Comparison of ENCODE assay signal across 16 mouse cellular contexts in the genomic region with DNA sequence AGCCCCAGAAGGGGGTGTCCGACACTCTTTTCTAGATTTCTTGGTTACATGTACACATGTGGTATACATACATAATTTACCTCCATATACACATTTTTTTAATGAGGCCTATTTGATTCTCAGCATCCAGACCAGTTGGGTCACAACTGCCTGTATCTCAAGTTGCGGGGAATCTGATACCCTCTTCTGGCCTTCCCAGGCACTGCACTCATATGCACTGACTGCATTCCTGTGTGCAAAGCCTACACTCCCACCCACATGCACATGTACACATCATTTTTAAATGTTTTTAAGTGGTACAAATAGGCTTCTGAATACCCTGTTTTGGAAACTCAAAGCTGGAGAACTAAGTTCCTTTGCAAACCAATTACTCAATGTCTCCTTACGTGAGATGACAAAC. TPM values are rescaled to one million over a fixed set of nuclear protein-coding genes. Genes with fewer than 3 reads are reported as not detected.
DNase-seq lines count a peak whose midpoint lies in the region; ATAC-seq and TF ChIP-seq lines count a peak whose summit lies in the region.
"Had no signal": no experiment of that assay in that cellular context is flagged by ENCODE, and none has a peak within 500 bp of the region (broad histone marks: within the 10 kb centered on the region; RNA-seq: fewer than 3 reads in every experiment).

No protein-coding gene starts in this region.

- H3K27me3 ChIP-seq in CH12.LX (replicated peaks): no peaks in the 10 kb centered on the region
- no peaks in the 10 kb centered on the region for H3K27me3 ChIP-seq in MEL (ENCODE audit: control insufficient read depth in 1 of 2, insufficient read depth in 2 of 2, low read length in 2 of 2)
- H3K27me3 ChIP-seq: heart, embryonic 12.5 days; neural tube, embryonic 15.5 days had no signal

- H3K4me2 ChIP-seq in CH12.LX (ENCODE audit: insufficient read depth, low read depth, poor library complexity, severe bottlenecking): no peak overlapping the region
- H3K4me2 ChIP-seq: heart, embryonic 12.5 days; kidney, embryonic 15.5 days; limb, embryonic 15.5 days; neural tube, embryonic 15.5 days had no signal

- dilution Hi-C loops in CH12.LX (cut with MboI; ENCODE audit: extremely low pct_ligation_motif_present, extremely low pct_unique_long_range_greater_than_20kb, low sequenced_read_pairs): no loop called here

- no peaks in the 10 kb centered on the region for H3K9me3 ChIP-seq in CH12.LX (replicated peaks; ENCODE audit: low read length)
- no peaks in the 10 kb centered on the region for H3K9me3 ChIP-seq in MEL (replicated peaks; ENCODE audit: insufficient read depth, low read length)
- H3K9me3 ChIP-seq: kidney, embryonic 15.5 days; limb, embryonic 15.5 days; midbrain, embryonic 10.5 days; neural tube, embryonic 15.5 days had no signal

- TF ChIP-seq CTCF in lung, adult 2 months (IDR thresholded peaks at IDR 0.05; ENCODE audit: insufficient read depth, low read length): 0 out of 2 replicates have a peak, but pooled peaks have one; percentile 7
- peak in 1 of 2 experiments; percentile 38; a peak in 2 of 4 replicates for TF ChIP-seq CTCF in CH12.LX (conservative IDR thresholded peaks at IDR 0.05 in 1 of 2, IDR thresholded peaks at IDR 0.05 in 1 of 2; ENCODE audit: low read depth in 2 of 2, low read length in 2 of 2)
- peak in 1 of 3 experiments; percentile 19; a peak in 1 of 6 replicates for TF ChIP-seq CTCF in MEL (IDR thresholded peaks at IDR 0.05 in 2 of 3, conservative IDR thresholded peaks at IDR 0.05 in 1 of 3; ENCODE audit: control insufficient read depth in 1 of 3, insufficient read depth in 1 of 3, low read depth in 2 of 3, low read length in 3 of 3, poor library complexity in 1 of 3, severe bottlenecking in 1 of 3)

- no peak overlapping the region for H3K9ac ChIP-seq in CH12.LX (ENCODE audit: insufficient read depth, low read depth)
- no peak overlapping the region for H3K9ac ChIP-seq in MEL (ENCODE audit: control insufficient read depth, low read depth, low read length, poor library complexity, severe bottlenecking)
- H3K9ac ChIP-seq: heart, embryonic 12.5 days; kidney, embryonic 15.5 days; limb, embryonic 15.5 days; neural tube, embryonic 15.5 days had no signal

- in situ Hi-C loops in CH12.LX (cut with MboI; ENCODE audit: low pct_ligation_motif_present, low pct_unique_long_range_greater_than_20kb, low sequenced_read_pairs): no loop called here

- ATAC-seq in megakaryocyte-erythroid progenitor cell, adult 5-6 weeks (replicated peaks; ENCODE audit: low FRiP score, low TSS enrichment, poor library complexity, severe bottlenecking): 0 out of 2 replicates have a peak, but pooled peaks have one; percentile 57

- WGBS in lung, adult 2 months: 83% methylated on average over 3 of the region's 3 CpGs

- H3K79me2 ChIP-seq in CH12.LX (replicated peaks; ENCODE audit: control insufficient read depth, extremely low read depth, insufficient read depth, poor library complexity, severe bottlenecking) (no peaks in the 10 kb centered on the region), MEL (ENCODE audit: control insufficient read depth, insufficient read depth, low read length, poor library complexity) (no peaks in the 10 kb centered on the region)

- no peaks in the 10 kb centered on the region for H3K4me1 ChIP-seq in lung, adult 2 months (ENCODE audit: control insufficient read depth, insufficient read depth, low read length)
- H3K4me1 ChIP-seq in CH12.LX (ENCODE audit: control insufficient read depth in 1 of 2, insufficient read depth in 2 of 2) (no peaks in the 10 kb centered on the region), MEL (ENCODE audit: control insufficient read depth in 1 of 2, insufficient read depth in 2 of 2, low read length in 2 of 2) (no peaks in the 10 kb centered on the region)
- H3K4me1 ChIP-seq: heart, embryonic 12.5 days; kidney, embryonic 15.5 days; limb, embryonic 15.5 days; midbrain, embryonic 10.5 days; neural tube, embryonic 15.5 days had no signal

- no peak overlapping the region for H3K4me3 ChIP-seq in lung, adult 2 months (replicated peaks; ENCODE audit: extremely low read depth, low read depth, low read length)
- H3K4me3 ChIP-seq in CH12.LX (replicated peaks in 1 of 3; ENCODE audit: low read depth in 2 of 3, low read length in 2 of 3, poor library complexity in 1 of 3) (no peak overlapping the region), MEL (ENCODE audit: control insufficient read depth in 1 of 2, insufficient read depth in 1 of 2, low read depth in 2 of 2, low read length in 2 of 2) (no peak overlapping the region)
- H3K4me3 ChIP-seq: heart, embryonic 12.5 days; kidney, embryonic 15.5 days; limb, embryonic 15.5 days; midbrain, embryonic 10.5 days; neural tube, embryonic 15.5 days had no signal

- no peaks in the 10 kb centered on the region for H3K36me3 ChIP-seq in CH12.LX (replicated peaks in 1 of 2; ENCODE audit: control insufficient read depth in 1 of 2, insufficient read depth in 1 of 2, low read length in 1 of 2)
- H3K36me3 ChIP-seq in MEL (ENCODE audit: control insufficient read depth in 1 of 2, insufficient read depth in 2 of 2, low read length in 2 of 2): no peaks in the 10 kb centered on the region
- H3K36me3 ChIP-seq: heart, embryonic 12.5 days; kidney, embryonic 15.5 days; limb, embryonic 15.5 days; midbrain, embryonic 10.5 days; neural tube, embryonic 15.5 days had no signal

- DNase-seq in lung, adult 2 months: no peak
- DNase-seq in lung, adult 18-20 months: no peak
- DNase-seq in CH12.LX (ENCODE audit: extremely low read depth): no peak
- DNase-seq in MEL (ENCODE audit: low read depth, low spot score): peak; percentile 5
- no peak for DNase-seq in embryo, embryonic 11 days
- DNase-seq in neural tube, embryonic 10.5 days (ENCODE audit: extremely low spot score, low spot score): no peak
- DNase-seq: cerebellum, adult 11 months; cerebellum, postnatal 36 days; gastrocnemius, postnatal 14 days; heart, postnatal 36 days had no signal

- TF ChIP-seq RAD21 in CH12.LX (IDR thresholded peaks at IDR 0.05; ENCODE audit: low read depth, low read length): peak; percentile 21
- TF ChIP-seq RAD21 in MEL (IDR thresholded peaks at IDR 0.05; ENCODE audit: low read depth, low read length): peak; percentile 4; the same call in 1 of the 2 replicates

- TF ChIP-seq POLR2A in lung, adult 2 months (IDR thresholded peaks at IDR 0.05; ENCODE audit: borderline replicate concordance, extremely low read depth, low read depth, low read length): no peak
- TF ChIP-seq POLR2A in CH12.LX (IDR thresholded peaks at IDR 0.05; ENCODE audit: low read depth, low read length): no peak
- no peak for TF ChIP-seq POLR2A in MEL (IDR thresholded peaks at IDR 0.05; ENCODE audit: control insufficient read depth in 1 of 2, insufficient read depth in 1 of 2, low read depth in 1 of 2, low read length in 2 of 2, poor library complexity in 1 of 2)

- H3K27ac ChIP-seq in CH12.LX (ENCODE audit: insufficient read depth, low read depth) (no peak overlapping the region), MEL (ENCODE audit: control insufficient read depth, low read depth, low read length) (no peak overlapping the region)
- H3K27ac ChIP-seq: kidney, embryonic 15.5 days; limb, embryonic 15.5 days; midbrain, embryonic 10.5 days; neural tube, embryonic 15.5 days had no signal

- TF ChIP-seq EP300 in CH12.LX (IDR thresholded peaks at IDR 0.05; ENCODE audit: low read length) (no peak), MEL (IDR thresholded peaks at IDR 0.05; ENCODE audit: low read depth in 1 of 2, low read length in 2 of 2) (no peak)

TF ChIP-seq in CH12.LX, 34 proteins besides CTCF, POLR2A, EP300 and RAD21:
- TF ChIP-seq CHD1 (IDR thresholded peaks at IDR 0.05; ENCODE audit: low read depth, low read length) (no peak), SMC3 (IDR thresholded peaks at IDR 0.05; ENCODE audit: low read depth, low read length) (peak; percentile 40; the same call in 1 of the 2 replicates)

TF ChIP-seq in MEL, 35 proteins besides CTCF, POLR2A, EP300 and RAD21:
- no peak for TF ChIP-seq CHD1 (IDR thresholded peaks at IDR 0.05; ENCODE audit: low read depth, low read length)
- peak; percentile 39 for TF ChIP-seq SMC3 (IDR thresholded peaks at IDR 0.05; ENCODE audit: low read depth, low read length)
- TF ChIP-seq UBTF (IDR thresholded peaks at IDR 0.05; ENCODE audit: borderline replicate concordance, insufficient read depth, low read depth, low read length): no peak
TF ChIP-seq in MEL: peak in this region for 1.

RNA-seq across cellular contexts. Expression of a gene that starts 54.8 kb away (rescaled TPM):
- polyA plus RNA-seq in lung, adult 2 months (2012; rRNA removed): 16.4 and 20.2 TPM in 2 replicates
- total RNA-seq in CH12.LX (2012; rRNA removed) (0.50 and 0.64 TPM in 2 replicates), CH12.LX (2014; rRNA removed) (1.9 and 2.5 TPM in 2 replicates), MEL (2012; rRNA removed) (2.9 and 4.9 TPM in 2 replicates)
- polyA plus RNA-seq in CH12.LX (2012; ENCODE audit: insufficient read length, low read depth) (1.6 and 1.8 TPM in 2 replicates), MEL (2012; ENCODE audit: insufficient read depth in 1 of 2, insufficient read length in 2 of 2, low read depth in 1 of 2, low replicate concordance in 2 of 2, missing spikeins in 1 of 2) (10 to 100 TPM in 1 of 2 experiments, not detected in 1; 13.2 TPM)
- total RNA-seq in megakaryocyte-erythroid progenitor cell, adult 5-6 weeks (2014; fragmentation: Nextera tagmentation): not detected in 2 replicates
- 0.57 TPM in 1 of 2 replicates, not detected in the other for total RNA-seq in megakaryocyte-erythroid progenitor cell, adult 5-6 weeks (2017)
